1 mouse cellular context compared by ENCODE assay signal in the genomic region with DNA sequence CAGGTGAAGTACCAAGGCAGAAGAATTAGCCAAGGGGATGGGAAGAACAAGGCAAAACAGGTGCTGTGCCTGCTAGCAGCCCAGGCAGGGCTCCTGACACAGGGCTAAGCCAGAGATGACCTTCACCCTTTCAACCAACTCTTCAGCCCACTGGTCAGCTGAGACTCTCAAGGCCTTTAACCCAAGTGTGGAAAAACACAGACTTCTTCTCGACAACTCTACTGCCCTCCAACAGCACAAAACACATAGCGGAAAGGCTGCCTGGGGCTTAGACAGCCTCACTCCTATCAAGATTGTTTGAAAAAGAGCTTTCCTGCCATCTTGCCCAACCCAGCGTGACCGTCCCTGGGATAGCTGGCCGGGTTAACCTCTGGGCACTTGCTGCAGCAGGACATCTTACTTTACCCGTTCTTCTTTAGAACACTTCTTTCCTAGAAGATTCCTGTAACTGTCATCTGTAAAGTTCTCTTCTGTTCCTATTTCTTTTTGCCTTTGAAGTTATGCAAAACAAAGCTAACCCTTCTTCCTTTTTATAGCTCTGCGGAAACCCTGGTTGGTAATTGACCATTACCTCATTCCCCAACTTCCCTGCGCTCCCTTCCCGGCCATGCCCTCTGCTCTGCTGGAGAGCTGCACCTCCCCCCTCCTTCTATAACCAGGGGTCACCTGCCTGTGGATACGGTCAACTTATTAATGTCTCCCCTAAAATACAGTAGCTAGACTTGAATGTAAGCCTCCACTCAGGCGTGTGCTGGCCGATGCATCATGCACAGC.
TF ChIP-seq lines count a peak whose summit lies in the region.

No protein-coding gene starts in this region.

TF ChIP-seq in CH12.LX, 34 proteins besides CTCF, POLR2A, EP300 and RAD21 (continued from another document):
- TF ChIP-seq TBP (conservative IDR thresholded peaks at IDR 0.05; ENCODE audit: low read depth, low read length) (peak; percentile 57; the same call in 1 of the 2 replicates), JUN (IDR thresholded peaks at IDR 0.05; ENCODE audit: insufficient read depth, low read depth, low read length) (peak; percentile 75), ZMIZ1 (IDR thresholded peaks at IDR 0.05; ENCODE audit: low read depth, low read length) (no peak)
